Mouse (Mus musculus) kidney, postnatal 36 days (tissue): ENCODE measurements around the gene Gm5134.

ENCODE experiments used
- DNase-seq, 2 experiments: peaks; one replicate each; pipeline ENCODE4 v3.0.0; 2021 to 2022; ENCODE audit warnings: mixed read lengths in 2 of 2

Gene Gm5134

GRCm38 (mm10) chr10:75995463-75995862 is 41.1 kb downstream of the Gm5134 start:
- DNase-seq = no peak

GRCm38 (mm10) chr10:75996315-75996714 is 42.0 kb downstream of the Gm5134 start:
- no peak for DNase-seq

GRCm38 (mm10) chr10:76001160-76001559 is 46.8 kb downstream of the Gm5134 start:
- DNase-seq = no peak

- DNase-seq = no peak
Measured at GRCm38 (mm10) chr10:76002101-76002521, 47.8 kb downstream of the Gm5134 start.

GRCm38 (mm10) chr10:76002615-76003014 is 48.3 kb downstream of the Gm5134 start:
- no peak for DNase-seq

- no peak for DNase-seq
Measured at GRCm38 (mm10) chr10:76003221-76003620, 48.9 kb downstream of the Gm5134 start.

GRCm38 (mm10) chr10:76006385-76006784 is 52.1 kb downstream of the Gm5134 start:
- no peak for DNase-seq

GRCm38 (mm10) chr10:76009812-76010211 is 55.5 kb downstream of the Gm5134 start:
- DNase-seq = no peak

GRCm38 (mm10) chr10:76012922-76013321 is 58.6 kb downstream of the Gm5134 start:
- no peak for DNase-seq

GRCm38 (mm10) chr10:76016886-76017285 is 62.6 kb downstream of the Gm5134 start:
- DNase-seq = no peak

GRCm38 (mm10) chr10:76021728-76022127 is 67.4 kb downstream of the Gm5134 start:
- no peak for DNase-seq

- no peak for DNase-seq
Measured at GRCm38 (mm10) chr10:76023921-76024320, 69.6 kb downstream of the Gm5134 start.

GRCm38 (mm10) chr10:76025470-76026190 is 71.3 kb downstream of the Gm5134 start:
- DNase-seq = no peak

GRCm38 (mm10) chr10:76027127-76028015 is 73.1 kb downstream of the Gm5134 start:
- no peak for DNase-seq

- DNase-seq = no peak
Measured at GRCm38 (mm10) chr10:76028016-76028366, 73.7 kb downstream of the Gm5134 start.

GRCm38 (mm10) chr10:76028396-76028795 is 74.1 kb downstream of the Gm5134 start:
- DNase-seq = no peak

GRCm38 (mm10) chr10:76029276-76029675 is 75.0 kb downstream of the Gm5134 start:
- peak; percentile 50 to 60 for DNase-seq

GRCm38 (mm10) chr10:76030496-76030895 is 76.2 kb downstream of the Gm5134 start:
- peak in 1 of 2 experiments; percentile 22 for DNase-seq

- peak; percentile 11 to 38 for DNase-seq
Measured at GRCm38 (mm10) chr10:76031511-76032401, 77.4 kb downstream of the Gm5134 start.

- peak; percentile 96 to 98 for DNase-seq
Measured at GRCm38 (mm10) chr10:76032402-76033118, 78.2 kb downstream of the Gm5134 start, which contains the start of gene Zfp280b. Zfp280b (plus strand) TSS chr10:76032650.

GRCm38 (mm10) chr10:76033119-76033455 is 78.8 kb downstream of the Gm5134 start:
- no peak for DNase-seq

- DNase-seq = no peak
Measured at GRCm38 (mm10) chr10:76034001-76034600, 79.8 kb downstream of the Gm5134 start.
